Mouse (Mus musculus) 3134 (cell line): ENCODE measurements around the gene Apoa4.

Source experiments
- DNase-seq: peaks from one replicate; pipeline ENCODE4 v3.0.0-alpha.2; 2011; ENCODE audit warnings: low spot score; ENCODE audit not compliant: insufficient read length; ENCODE audit errors: extremely low read depth

Gene Apoa4

DNA sequence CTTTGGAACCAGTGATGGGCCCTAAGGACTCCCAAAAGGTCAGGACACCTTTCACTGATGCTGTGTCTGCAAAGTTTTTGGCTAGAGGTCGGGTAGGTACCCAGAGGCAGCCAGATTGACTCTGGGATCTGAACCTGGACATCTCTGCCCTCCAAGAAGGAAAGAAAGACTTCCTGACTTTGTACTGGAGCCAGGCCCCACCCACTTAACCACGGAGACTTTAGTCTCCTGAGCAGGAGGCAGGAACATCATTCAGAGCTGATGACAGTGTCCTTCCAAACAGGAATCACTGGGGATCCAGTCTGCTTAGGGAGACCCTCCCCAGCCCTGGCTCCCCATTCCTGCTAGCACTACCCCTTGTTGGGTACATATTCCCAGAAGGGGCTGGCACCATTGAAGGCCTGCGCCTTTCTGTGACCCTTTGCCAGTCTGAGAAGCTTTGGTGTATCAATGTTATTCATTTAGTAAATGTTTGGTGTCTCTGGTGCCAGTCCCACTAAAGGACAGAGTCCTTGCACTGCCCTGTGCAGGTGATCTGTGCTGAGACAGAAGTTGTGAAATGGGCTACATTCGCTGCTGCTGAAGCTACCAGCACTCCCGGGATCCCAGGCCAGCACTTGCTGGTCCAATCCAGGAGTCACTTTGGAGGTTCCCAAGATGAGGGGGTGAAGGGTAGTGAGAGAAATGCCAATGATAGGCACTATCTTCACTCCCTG, 15.4 kb upstream of the Apoa4 start:
- DNase-seq, result no peak

DNA sequence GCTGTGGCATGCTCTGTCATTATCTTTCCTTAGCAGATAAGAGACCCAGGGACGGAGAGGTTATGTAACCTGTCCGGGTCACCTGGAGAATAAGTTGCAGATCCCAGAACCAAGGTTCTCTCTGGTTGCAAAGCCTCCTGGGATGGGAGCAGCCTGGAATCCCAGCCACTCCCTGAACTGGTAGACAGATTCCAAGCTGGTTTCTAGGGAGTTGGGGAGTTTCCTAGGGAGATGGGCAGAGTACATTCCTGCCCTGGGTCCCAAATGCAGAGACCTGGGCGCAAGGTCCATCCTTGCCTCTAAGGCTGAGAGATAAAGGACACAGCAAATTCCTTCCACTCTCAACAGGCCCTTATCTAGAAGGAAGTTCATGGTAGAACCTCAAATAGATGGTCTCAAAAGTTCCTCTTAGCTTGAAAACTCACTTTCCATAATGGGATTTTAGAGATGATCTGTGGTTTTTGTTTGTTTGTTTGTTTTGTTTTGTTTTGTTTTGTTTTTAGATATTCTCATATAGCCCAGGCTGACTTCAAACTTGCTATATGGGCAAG, 13.4 kb upstream of the Apoa4 start:
- no peak for DNase-seq

GRCm38 (mm10) chr9:46228491-46228890, 12.0 kb upstream of the Apoa4 start, which contains the start of gene Apoa1:
Gene Apoa1 (plus strand): TSS chr9:46228580.
- no peak for DNase-seq

DNA sequence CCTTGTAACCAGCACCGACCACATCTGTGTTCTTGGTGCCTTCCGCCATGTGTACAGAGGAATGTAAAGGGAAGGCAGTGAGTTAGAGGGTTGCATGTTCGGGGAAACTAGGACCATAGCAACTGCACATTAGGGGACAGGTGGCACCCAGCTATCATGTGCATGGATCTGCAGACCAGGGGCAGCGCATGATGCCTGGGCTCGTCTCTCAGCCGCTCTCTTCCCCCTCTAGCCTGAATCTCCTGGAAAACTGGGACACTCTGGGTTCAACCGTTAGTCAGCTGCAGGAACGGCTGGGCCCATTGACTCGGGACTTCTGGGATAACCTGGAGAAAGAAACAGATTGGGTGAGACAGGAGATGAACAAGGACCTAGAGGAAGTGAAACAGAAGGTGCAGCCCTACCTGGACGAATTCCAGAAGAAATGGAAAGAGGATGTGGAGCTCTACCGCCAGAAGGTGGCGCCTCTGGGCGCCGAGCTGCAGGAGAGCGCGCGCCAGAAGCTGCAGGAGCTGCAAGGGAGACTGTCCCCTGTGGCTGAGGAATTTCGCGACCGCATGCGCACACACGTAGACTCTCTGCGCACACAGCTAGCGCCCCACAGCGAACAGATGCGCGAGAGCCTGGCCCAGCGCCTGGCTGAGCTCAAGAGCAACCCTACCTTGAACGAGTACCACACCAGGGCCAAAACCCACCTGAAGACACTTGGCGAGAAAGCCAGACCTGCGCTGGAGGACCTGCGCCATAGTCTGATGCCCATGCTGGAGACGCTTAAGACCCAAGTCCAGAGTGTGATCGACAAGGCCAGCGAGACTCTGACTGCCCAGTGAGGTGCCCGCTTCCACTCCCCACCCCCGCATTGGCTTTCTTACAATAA, 10.7 kb upstream of the Apoa4 start:
- DNase-seq, result peak; percentile 75

DNA sequence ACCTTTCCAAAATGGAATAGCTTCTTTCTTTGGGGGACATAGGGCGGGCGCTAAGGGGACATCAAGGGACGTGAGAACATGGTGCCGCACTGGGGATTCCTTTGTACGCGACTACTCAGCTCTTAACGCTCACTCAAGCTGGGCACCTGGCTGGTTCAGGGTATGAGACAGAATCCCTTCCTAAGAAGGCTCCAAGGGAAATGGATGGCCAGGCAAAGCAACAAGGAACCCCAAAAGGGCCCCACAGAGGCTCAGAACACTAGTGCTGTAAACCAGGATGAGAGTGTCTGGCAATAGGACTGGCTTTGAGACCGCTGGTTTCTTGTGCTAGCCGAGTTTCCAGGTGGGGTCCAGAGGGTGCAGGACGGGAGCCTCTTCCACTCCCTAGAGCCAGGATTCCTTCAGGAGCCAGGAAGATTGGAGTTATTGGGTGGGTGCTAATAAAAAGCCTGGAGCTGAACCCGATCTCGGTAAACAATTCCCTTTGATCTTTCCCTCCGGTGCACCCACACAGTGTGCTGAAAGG, 10.0 kb upstream of the Apoa4 start:
- DNase-seq, result no peak

GRCm38 (mm10) chr9:46235196-46235595, 5.3 kb upstream of the Apoa4 start:
- DNase-seq, result no peak

GRCm38 (mm10) chr9:46235596-46235648, 5.1 kb upstream of the Apoa4 start, which contains the start of gene Apoc3:
Gene Apoc3 (minus strand): TSS chr9:46235636.
- no peak for DNase-seq

- no peak for DNase-seq
Observed at GRCm38 (mm10) chr9:46235649-46236048, 4.8 kb upstream of the Apoa4 start.

- no peak for DNase-seq
Observed at GRCm38 (mm10) chr9:46238850-46239249, 1.6 kb upstream of the Apoa4 start.

DNA sequence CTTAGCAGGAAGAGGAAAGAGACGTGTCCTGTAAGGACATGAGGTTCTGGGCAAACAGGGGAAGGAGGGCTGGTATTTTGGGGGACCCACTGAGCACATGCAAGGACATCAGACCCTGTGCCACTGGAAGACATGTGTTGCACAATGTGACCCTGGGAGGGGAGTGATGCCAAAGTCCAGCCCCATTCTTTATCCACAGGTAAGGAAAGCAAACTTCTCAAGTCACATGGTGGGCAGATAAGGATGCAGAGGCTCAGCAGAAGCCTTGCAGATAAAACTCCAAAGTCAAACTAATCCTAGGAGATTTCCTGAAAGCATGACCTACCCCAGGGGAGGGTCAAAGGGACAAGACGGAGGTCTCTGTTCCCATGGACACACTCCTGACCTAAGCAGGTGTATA, 1.3 kb downstream of the Apoa4 start:
- no peak for DNase-seq

DNA sequence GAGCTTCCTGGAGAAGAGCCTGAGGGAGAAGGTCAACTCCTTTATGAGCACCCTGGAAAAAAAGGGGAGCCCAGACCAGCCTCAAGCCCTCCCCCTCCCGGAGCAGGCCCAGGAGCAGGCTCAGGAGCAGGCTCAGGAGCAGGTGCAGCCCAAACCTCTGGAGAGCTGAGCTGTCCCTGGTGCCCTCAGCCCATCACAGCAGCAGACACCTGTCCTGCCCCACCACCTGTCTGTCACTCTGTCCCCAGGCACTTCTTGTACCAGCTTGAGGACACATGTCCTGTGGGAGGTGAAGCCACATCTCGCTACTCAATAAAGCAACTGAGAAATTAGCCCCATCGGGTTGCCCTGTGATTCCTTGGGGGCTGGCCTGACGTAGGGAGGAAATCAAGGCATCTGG, 2.6 kb downstream of the Apoa4 start:
- DNase-seq, result no peak

- DNase-seq, result no peak
Observed at GRCm38 (mm10) chr9:46243584-46243983, 3.1 kb downstream of the Apoa4 start.

DNA sequence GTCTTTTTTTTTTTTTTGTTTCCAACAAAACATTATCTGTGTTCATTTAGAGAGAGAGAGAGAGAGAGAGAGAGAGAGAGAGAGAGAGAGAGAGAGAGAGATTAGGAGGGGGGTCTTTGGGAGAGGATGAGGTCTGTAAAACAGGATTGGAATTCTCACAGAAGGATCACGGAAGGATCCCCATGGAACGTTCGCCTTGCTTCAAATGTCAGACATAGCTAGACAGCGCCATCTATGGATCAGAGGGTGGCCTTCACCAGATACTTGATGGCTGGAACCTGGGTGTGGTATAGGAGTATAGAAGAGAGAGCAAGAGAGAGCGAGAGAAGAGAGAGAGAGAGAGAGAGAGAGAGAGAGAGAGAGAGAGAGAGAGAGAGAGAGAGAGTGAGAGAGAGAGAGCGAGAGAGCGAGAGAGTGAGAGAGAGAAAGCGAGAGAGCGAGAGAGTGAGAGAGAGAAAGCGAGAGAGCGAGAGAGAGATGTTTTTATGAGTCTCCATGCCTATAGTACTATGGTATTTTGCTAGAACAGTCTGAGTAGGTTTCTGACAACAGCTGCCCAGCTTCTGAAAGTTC, 6.3 kb downstream of the Apoa4 start:
- DNase-seq, result no peak

DNA sequence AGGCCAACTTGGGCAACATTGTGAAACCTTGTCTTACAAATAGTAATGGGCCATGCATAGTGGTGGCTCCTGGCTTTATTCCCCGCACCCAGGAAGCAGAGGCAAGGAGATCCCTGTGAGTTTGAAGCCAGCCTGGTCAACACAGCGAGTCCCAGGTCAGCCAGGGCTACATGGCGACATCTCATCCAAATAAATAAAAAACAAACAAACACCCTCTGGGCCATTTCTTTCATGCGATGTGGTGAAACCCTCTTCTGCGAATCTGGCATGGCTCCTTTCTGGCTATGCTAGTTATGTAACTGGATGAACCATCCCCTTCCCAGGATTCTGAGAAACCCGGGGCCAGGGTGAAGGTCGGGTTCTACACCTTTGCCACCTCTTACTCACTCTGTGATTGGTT, 15.7 kb downstream of the Apoa4 start:
- no peak for DNase-seq

- DNase-seq, result no peak
Observed at GRCm38 (mm10) chr9:46256658-46257385, 16.3 kb downstream of the Apoa4 start.

- DNase-seq, result no peak
Observed at GRCm38 (mm10) chr9:46257546-46257945, 17.1 kb downstream of the Apoa4 start.

DNA sequence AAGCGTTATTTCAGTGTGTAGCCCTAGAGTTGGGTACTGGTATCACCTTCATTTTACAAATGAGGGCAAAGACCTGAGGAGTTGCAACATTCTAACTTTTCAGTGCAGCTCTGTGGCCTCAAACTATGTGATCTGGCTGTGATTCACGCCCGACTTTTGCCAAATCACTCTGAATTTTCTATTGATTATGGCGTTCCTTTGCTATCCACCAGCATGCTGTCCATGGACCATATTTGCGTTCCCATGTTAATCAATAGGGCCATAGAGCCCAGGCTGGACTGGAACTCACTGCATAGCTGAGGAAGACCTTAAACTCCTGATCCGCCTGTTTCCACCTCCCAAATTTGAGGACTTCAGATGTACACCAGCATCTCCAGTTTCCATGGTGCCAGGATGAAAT, 18.6 kb downstream of the Apoa4 start:
- no peak for DNase-seq

DNA sequence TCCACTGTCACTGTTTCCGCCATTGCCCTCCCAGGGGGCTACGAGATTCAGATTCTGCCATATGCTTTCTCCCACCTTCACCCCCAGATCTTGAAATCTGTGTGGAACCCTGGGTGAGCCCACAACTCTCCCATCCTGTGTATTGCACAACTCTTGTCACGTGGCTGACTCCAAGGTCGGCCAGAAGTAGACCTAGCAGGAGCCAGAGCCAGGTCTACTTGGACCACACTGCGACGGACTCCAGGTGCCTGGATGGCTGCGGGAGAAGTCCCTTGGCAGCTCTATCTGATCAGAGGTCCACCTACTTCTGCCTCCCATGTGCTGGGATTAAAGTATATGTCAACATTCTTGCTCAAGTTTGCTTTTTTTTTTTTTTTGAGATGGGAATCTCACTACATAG, 20.6 kb downstream of the Apoa4 start:
- DNase-seq, result peak; percentile 53

DNA sequence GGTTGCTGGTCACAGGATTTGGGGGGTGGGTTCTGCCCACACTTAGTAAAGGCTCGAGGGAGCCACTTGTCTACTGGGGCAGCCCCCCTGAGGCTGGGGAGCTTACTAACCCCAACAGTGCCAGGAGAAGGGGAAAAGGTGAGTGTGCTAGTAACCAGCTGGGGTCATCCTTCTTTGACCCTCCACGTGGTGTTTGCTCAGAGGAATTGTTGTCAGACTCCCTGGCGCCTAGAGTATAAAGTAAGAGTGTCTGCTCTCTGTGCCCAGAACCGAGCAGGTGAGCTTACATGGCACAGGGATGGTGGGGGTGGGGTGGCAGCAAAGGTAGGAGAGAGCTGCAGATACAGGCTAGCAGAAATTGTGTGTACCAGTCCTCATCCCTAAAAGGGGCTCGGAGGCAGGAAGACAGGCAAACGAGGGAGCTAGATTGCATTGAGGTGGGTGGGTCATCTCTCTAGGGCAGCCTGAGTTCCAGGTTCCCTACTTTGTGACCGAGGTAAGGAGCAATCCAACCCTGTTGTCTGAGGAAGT, 27.9 kb downstream of the Apoa4 start, which contains the start of gene Apoa5:
Apoa5 (plus strand) TSS at position 291 of the 531 bp plus-strand sequence.
- no peak for DNase-seq

DNA sequence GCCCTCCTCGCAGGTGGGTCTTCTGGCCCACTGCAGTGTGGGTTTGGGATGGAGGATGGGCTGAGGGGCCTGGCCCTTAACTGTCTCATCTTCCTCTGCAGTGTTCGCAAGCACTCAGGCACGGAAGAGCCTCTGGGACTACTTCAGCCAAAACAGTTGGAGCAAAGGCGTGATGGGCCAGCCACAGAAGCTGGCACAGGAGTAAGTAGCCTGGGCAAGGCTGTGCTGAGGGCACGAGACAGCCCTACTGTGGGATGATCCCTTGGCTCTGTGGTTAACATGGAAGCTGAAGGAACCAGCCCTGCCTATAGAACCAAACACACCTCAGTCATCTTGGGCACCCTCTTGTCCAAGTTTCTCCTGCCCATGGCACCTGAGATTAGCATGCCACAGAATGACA, 28.6 kb downstream of the Apoa4 start:
- DNase-seq, result no peak

GRCm38 (mm10) chr9:46270782-46271181, 30.3 kb downstream of the Apoa4 start:
- DNase-seq, result no peak
